Mouse (Mus musculus): ENCODE measurements around the gene Rab21. TPM values are rescaled to one million over a fixed set of nuclear protein-coding genes. Genes with fewer than 3 reads are reported as not detected.
"Not testable (repeated sequence)": the region's sequence is repeated elsewhere in the genome, so short reads cannot be mapped to it uniquely, and the experiment has no call there.

Gene Rab21
- polyA plus RNA-seq, 1 experiment, result 29.2 TPM

GRCm38 (mm10) chr10:115329010-115329530 is 13.7 kb upstream of the Rab21 start:
- no peak for TF ChIP-seq CTCF (conservative IDR thresholded peaks at IDR 0.05; ENCODE audit: insufficient read depth, insufficient read length, low read depth, low read length)
- no peak for TF ChIP-seq POLR2A (IDR thresholded peaks at IDR 0.05; ENCODE audit: low read depth, low read length)
- no peaks in the 10 kb centered on the region for H3K36me3 ChIP-seq (ENCODE audit: control insufficient read depth, insufficient read depth, low read length)
- no peak overlapping the region for H3K27ac ChIP-seq (ENCODE audit: insufficient read depth, low read depth, low read length)
- no peaks in the 10 kb centered on the region for H3K4me1 ChIP-seq (ENCODE audit: control insufficient read depth, insufficient read depth, low read length)
- 65% methylated on average over 3 of the region's 3 CpGs for WGBS
- H3K27me3 ChIP-seq (replicated peaks; ENCODE audit: control insufficient read depth, insufficient read depth, low read length), result no peaks in the 10 kb centered on the region
- H3K4me3 ChIP-seq (ENCODE audit: insufficient read depth, low read depth, low read length), result no peak overlapping the region
- no peak for DNase-seq

GRCm38 (mm10) chr10:115328514-115328913 is 13.1 kb upstream of the Rab21 start:
- 63% methylated on average over 6 of the region's 6 CpGs for WGBS
- H3K36me3 ChIP-seq (ENCODE audit: control insufficient read depth, insufficient read depth, low read length), result no peaks in the 10 kb centered on the region
- peak; percentile 47 for DNase-seq
- no peaks in the 10 kb centered on the region for H3K27me3 ChIP-seq (replicated peaks; ENCODE audit: control insufficient read depth, insufficient read depth, low read length)
- no peak overlapping the region for H3K27ac ChIP-seq (ENCODE audit: insufficient read depth, low read depth, low read length)
- no peaks in the 10 kb centered on the region for H3K4me1 ChIP-seq (ENCODE audit: control insufficient read depth, insufficient read depth, low read length)
- no peak overlapping the region for H3K4me3 ChIP-seq (ENCODE audit: insufficient read depth, low read depth, low read length)
- TF ChIP-seq CTCF (conservative IDR thresholded peaks at IDR 0.05; ENCODE audit: insufficient read depth, insufficient read length, low read depth, low read length), result no peak
- TF ChIP-seq POLR2A (IDR thresholded peaks at IDR 0.05; ENCODE audit: low read depth, low read length), result no peak

- no peak overlapping the region for H3K27ac ChIP-seq (ENCODE audit: insufficient read depth, low read depth, low read length)
- no peak overlapping the region for H3K4me3 ChIP-seq (ENCODE audit: insufficient read depth, low read depth, low read length)
- 7% methylated on average over 6 of the region's 6 CpGs for WGBS
- no peaks in the 10 kb centered on the region for H3K36me3 ChIP-seq (ENCODE audit: control insufficient read depth, insufficient read depth, low read length)
- H3K4me1 ChIP-seq (ENCODE audit: control insufficient read depth, insufficient read depth, low read length), result no peaks in the 10 kb centered on the region
- peak; percentile 83 for DNase-seq
- H3K27me3 ChIP-seq (replicated peaks; ENCODE audit: control insufficient read depth, insufficient read depth, low read length), result no peaks in the 10 kb centered on the region
- no peak for TF ChIP-seq POLR2A (IDR thresholded peaks at IDR 0.05; ENCODE audit: low read depth, low read length)
- TF ChIP-seq CTCF (conservative IDR thresholded peaks at IDR 0.05; ENCODE audit: insufficient read depth, insufficient read length, low read depth, low read length), result peak; percentile 83
These were observed 7.9 kb upstream of the Rab21 start for GRCm38 (mm10) chr10:115323295-115323694.

- TF ChIP-seq CTCF (conservative IDR thresholded peaks at IDR 0.05; ENCODE audit: insufficient read depth, insufficient read length, low read depth, low read length) (no peak), POLR2A (IDR thresholded peaks at IDR 0.05; ENCODE audit: low read depth, low read length) (no peak)
- WGBS, result 92% methylated on average over 5 of the region's 5 CpGs
These were observed 6.1 kb upstream of the Rab21 start for GRCm38 (mm10) chr10:115321317-115322035.

GRCm38 (mm10) chr10:115318388-115318787 is 3.0 kb upstream of the Rab21 start:
- H3K27me3 ChIP-seq (replicated peaks; ENCODE audit: control insufficient read depth, insufficient read depth, low read length); DNase-seq; H3K4me3 ChIP-seq (ENCODE audit: insufficient read depth, low read depth, low read length); H3K4me1 ChIP-seq (ENCODE audit: control insufficient read depth, insufficient read depth, low read length); H3K27ac ChIP-seq (ENCODE audit: insufficient read depth, low read depth, low read length); H3K36me3 ChIP-seq (ENCODE audit: control insufficient read depth, insufficient read depth, low read length): not testable (repeated sequence)
- 56% methylated on average over 3 of the region's 3 CpGs for WGBS

More at GRCm38 (mm10) chr10:115321317-115322035, 6.1 kb upstream of the Rab21 start:
- no peak overlapping the region for H3K4me3 ChIP-seq (ENCODE audit: insufficient read depth, low read depth, low read length)
- DNase-seq, result no peak
- no peaks in the 10 kb centered on the region for H3K36me3 ChIP-seq (ENCODE audit: control insufficient read depth, insufficient read depth, low read length)
- H3K4me1 ChIP-seq (ENCODE audit: control insufficient read depth, insufficient read depth, low read length), result peaks cover 1% of the 10 kb centered on the region; the same call in 1 of the 2 replicates
- no peak overlapping the region for H3K27ac ChIP-seq (ENCODE audit: insufficient read depth, low read depth, low read length)
- no peaks in the 10 kb centered on the region for H3K27me3 ChIP-seq (replicated peaks; ENCODE audit: control insufficient read depth, insufficient read depth, low read length)

- Histone ChIP-seq H3K36me3 (ENCODE audit: control insufficient read depth, insufficient read depth, low read length) (no peaks in the 10 kb centered on the region), H3K27me3 (replicated peaks; ENCODE audit: control insufficient read depth, insufficient read depth, low read length) (no peaks in the 10 kb centered on the region), H3K27ac (ENCODE audit: insufficient read depth, low read depth, low read length) (0 out of 2 replicates have a peak overlapping the region, but pooled peaks have one; percentile 58), H3K4me3 (ENCODE audit: insufficient read depth, low read depth, low read length) (no peak overlapping the region; the same call in 1 of the 2 replicates), H3K4me1 (ENCODE audit: control insufficient read depth, insufficient read depth, low read length) (peaks cover 23% of the 10 kb centered on the region)
- TF ChIP-seq CTCF (conservative IDR thresholded peaks at IDR 0.05; ENCODE audit: insufficient read depth, insufficient read length, low read depth, low read length) (no peak), POLR2A (IDR thresholded peaks at IDR 0.05; ENCODE audit: low read depth, low read length) (no peak)
- DNase-seq, result no peak
- WGBS, result 65% methylated on average over 11 of the region's 11 CpGs
These were observed 919 bp upstream of the Rab21 start for GRCm38 (mm10) chr10:115316313-115316712.

GRCm38 (mm10) chr10:115314582-115315452 is 577 bp downstream of the Rab21 start:
- peak; percentile 32 for DNase-seq
- TF ChIP-seq POLR2A (IDR thresholded peaks at IDR 0.05; ENCODE audit: low read depth, low read length) (no peak), CTCF (conservative IDR thresholded peaks at IDR 0.05; ENCODE audit: insufficient read depth, insufficient read length, low read depth, low read length) (no peak)
- Histone ChIP-seq H3K4me3 (ENCODE audit: insufficient read depth, low read depth, low read length) (peak overlapping the region; percentile 93), H3K4me1 (ENCODE audit: control insufficient read depth, insufficient read depth, low read length) (peaks cover 32% of the 10 kb centered on the region), H3K27ac (ENCODE audit: insufficient read depth, low read depth, low read length) (peak overlapping the region; percentile 99), H3K27me3 (replicated peaks; ENCODE audit: control insufficient read depth, insufficient read depth, low read length) (no peaks in the 10 kb centered on the region), H3K36me3 (ENCODE audit: control insufficient read depth, insufficient read depth, low read length) (no peaks in the 10 kb centered on the region)
- WGBS, result 1% methylated on average over 73 of the region's 73 CpGs

Data from kidney, adult 2 months (tissue).